Mouse (Mus musculus): ENCODE measurements around the gene Zfp280b. TPM values are rescaled to one million over a fixed set of nuclear protein-coding genes. Genes with fewer than 3 reads are reported as not detected.
"Not testable (repeated sequence)": the region's sequence is repeated elsewhere in the genome, so short reads cannot be mapped to it uniquely, and the experiment has no call there.

Gene Zfp280b
- polyA plus RNA-seq, 1 experiment from 2014 or later, result 18.9 TPM

DNA sequence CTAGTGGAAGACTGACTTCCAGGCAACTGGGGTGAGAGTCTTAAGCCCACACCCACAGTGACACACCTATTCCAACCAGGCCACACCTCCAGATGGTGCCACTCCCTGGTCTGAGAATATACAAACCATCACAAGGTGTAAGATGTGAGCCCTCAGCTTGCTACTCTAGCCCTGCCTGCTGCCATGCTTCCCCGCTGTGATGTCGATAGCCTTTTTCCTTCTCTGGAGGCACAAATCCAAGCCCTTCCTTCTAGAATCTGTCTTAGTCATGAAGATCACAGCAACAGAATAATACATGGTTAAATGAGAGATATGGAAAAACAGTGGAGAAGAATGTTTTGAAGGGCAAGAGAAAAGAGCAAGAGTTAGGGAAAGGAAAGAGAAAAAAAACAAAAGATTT is 44.6 kb downstream of the Zfp280b start:
- not testable (repeated sequence) for H3K27me3 ChIP-seq (replicated peaks); H3K4me1 ChIP-seq (replicated peaks); H3K9me3 ChIP-seq; H3K9ac ChIP-seq; H3K36me3 ChIP-seq; H3K4me3 ChIP-seq (replicated peaks); ATAC-seq; H3K4me2 ChIP-seq (replicated peaks); H3K27ac ChIP-seq
- WGBS, result 85% methylated on average over 2 of the region's 2 CpGs

Other genes with a start within 250 kb of the Zfp280b start
- gene Gstt1, start 234.1 kb upstream of the Zfp280b start, polyA plus RNA-seq (2015; fragmentation: Nextera tagmentation; extraction: Ambion mirVana), result 15.0 and 16.6 TPM in 2 replicates
- not detected in 2 replicates for gene Gstt4, start 210.1 kb upstream of the Zfp280b start, polyA plus RNA-seq (2015; fragmentation: Nextera tagmentation; extraction: Ambion mirVana)
- 57.5 and 63.1 TPM in 2 replicates for gene Gstt2, start 195.2 kb upstream of the Zfp280b start, polyA plus RNA-seq (2015; fragmentation: Nextera tagmentation; extraction: Ambion mirVana)
- gene Mif, start 172.4 kb upstream of the Zfp280b start, polyA plus RNA-seq (2015; fragmentation: Nextera tagmentation; extraction: Ambion mirVana), result 2,230 and 2,305 TPM in 2 replicates
- 4.4 and 8.5 TPM in 2 replicates for gene Derl3, start 139.2 kb upstream of the Zfp280b start, polyA plus RNA-seq (2015; fragmentation: Nextera tagmentation; extraction: Ambion mirVana)
- gene Smarcb1, start 111.0 kb upstream of the Zfp280b start, polyA plus RNA-seq (2015; fragmentation: Nextera tagmentation; extraction: Ambion mirVana), result 170 and 171 TPM in 2 replicates
- gene Chchd10, start 99.5 kb upstream of the Zfp280b start, polyA plus RNA-seq (2015; fragmentation: Nextera tagmentation; extraction: Ambion mirVana), result 171 and 215 TPM in 2 replicates
- 30.1 and 32.2 TPM in 2 replicates for gene Mmp11, start 96.2 kb upstream of the Zfp280b start, polyA plus RNA-seq (2015; fragmentation: Nextera tagmentation; extraction: Ambion mirVana)
- 0.30 and 0.47 TPM in 2 replicates for gene Gm867, start 92.0 kb upstream of the Zfp280b start, polyA plus RNA-seq (2015; fragmentation: Nextera tagmentation; extraction: Ambion mirVana)
- 0.57 and 0.89 TPM in 2 replicates for gene Vpreb3, start 89.6 kb upstream of the Zfp280b start, polyA plus RNA-seq (2015; fragmentation: Nextera tagmentation; extraction: Ambion mirVana)
- gene Gm5134, start 78.1 kb upstream of the Zfp280b start, polyA plus RNA-seq (2015; fragmentation: Nextera tagmentation; extraction: Ambion mirVana), result not detected in 2 replicates
- 0.36 and 0.52 TPM in 2 replicates for gene Slc5a4b, start 78.3 kb downstream of the Zfp280b start, polyA plus RNA-seq (2015; fragmentation: Nextera tagmentation; extraction: Ambion mirVana)
- 0.23 TPM in 1 of 2 replicates, not detected in the other for gene Slc5a4a, start 114.8 kb downstream of the Zfp280b start, polyA plus RNA-seq (2015; fragmentation: Nextera tagmentation; extraction: Ambion mirVana)
- gene Prmt2, start 205.2 kb downstream of the Zfp280b start, polyA plus RNA-seq (2015; fragmentation: Nextera tagmentation; extraction: Ambion mirVana), result 42.6 and 43.7 TPM in 2 replicates
- gene S100b, start 221.2 kb downstream of the Zfp280b start, polyA plus RNA-seq (2015; fragmentation: Nextera tagmentation; extraction: Ambion mirVana), result 2.2 and 2.6 TPM in 2 replicates